Mouse (Mus musculus) erythroblast, embryonic 14.5 days (primary cell): ENCODE measurements around the gene Gpc3. TPM values are rescaled to one million over a fixed set of nuclear protein-coding genes. Genes with fewer than 3 reads are reported as not detected.
A peak's percentile ranks its signal among the peaks of the same experiment; 100 is the strongest.

Experiments used
- H3K27me3 ChIP-seq: 2 replicates; pipeline ENCODE4 v1.6.1; 2012; ENCODE audit warnings: inconsistent platforms; ENCODE audit not compliant: control insufficient read depth
- H3K36me3 ChIP-seq: 2 replicates; pipeline ENCODE4 v1.6.1; 2012; ENCODE audit warnings: mild to moderate bottlenecking, inconsistent platforms; ENCODE audit not compliant: control insufficient read depth
- H3K4me1 ChIP-seq: 2 replicates; pipeline ENCODE4 v1.6.1; 2012; ENCODE audit warnings: inconsistent platforms; ENCODE audit not compliant: control insufficient read depth
- H3K4me3 ChIP-seq: replicated peaks from 2 replicates; pipeline ENCODE3; 2012; ENCODE audit warnings: moderate library complexity, mild to moderate bottlenecking, inconsistent platforms
- H3K9me3 ChIP-seq: 2 replicates; pipeline ENCODE4 v1.6.1; 2012; ENCODE audit warnings: low read length, inconsistent platforms, mixed read lengths; ENCODE audit not compliant: control insufficient read depth
- GATA1 ChIP-seq: IDR thresholded peaks from 2 replicates; pipeline ENCODE4 v1.6.1; 2012; ENCODE audit warnings: low read length, inconsistent platforms, mixed read lengths
- TAL1 ChIP-seq: IDR thresholded peaks from 3 replicates; pipeline ENCODE4 v1.6.1; 2012; ENCODE audit warnings: low read length, inconsistent platforms, mixed read lengths
- polyA plus RNA-seq: library from polyadenylated mRNA; stranded (reverse); fragments of >175 nt; gene quantifications from 2 replicates; pipeline ENCODE4 v1.2.3, GENCODE M21; 2012

Gene Gpc3
- polyA plus RNA-seq, 1 experiment, result 0.08 TPM

GRCm38 (mm10) chrX:52632688-52633324 lies 19.1 kb upstream of the Gpc3 start:
- H3K36me3 ChIP-seq, result no peaks in the 10 kb centered on the region
- H3K27me3 ChIP-seq, result no peaks in the 10 kb centered on the region
- no peaks in the 10 kb centered on the region for H3K9me3 ChIP-seq
- TF ChIP-seq GATA1, result no peak
- TF ChIP-seq TAL1, result no peak
- no peaks in the 10 kb centered on the region for H3K4me1 ChIP-seq
- no peak overlapping the region for H3K4me3 ChIP-seq

DNA sequence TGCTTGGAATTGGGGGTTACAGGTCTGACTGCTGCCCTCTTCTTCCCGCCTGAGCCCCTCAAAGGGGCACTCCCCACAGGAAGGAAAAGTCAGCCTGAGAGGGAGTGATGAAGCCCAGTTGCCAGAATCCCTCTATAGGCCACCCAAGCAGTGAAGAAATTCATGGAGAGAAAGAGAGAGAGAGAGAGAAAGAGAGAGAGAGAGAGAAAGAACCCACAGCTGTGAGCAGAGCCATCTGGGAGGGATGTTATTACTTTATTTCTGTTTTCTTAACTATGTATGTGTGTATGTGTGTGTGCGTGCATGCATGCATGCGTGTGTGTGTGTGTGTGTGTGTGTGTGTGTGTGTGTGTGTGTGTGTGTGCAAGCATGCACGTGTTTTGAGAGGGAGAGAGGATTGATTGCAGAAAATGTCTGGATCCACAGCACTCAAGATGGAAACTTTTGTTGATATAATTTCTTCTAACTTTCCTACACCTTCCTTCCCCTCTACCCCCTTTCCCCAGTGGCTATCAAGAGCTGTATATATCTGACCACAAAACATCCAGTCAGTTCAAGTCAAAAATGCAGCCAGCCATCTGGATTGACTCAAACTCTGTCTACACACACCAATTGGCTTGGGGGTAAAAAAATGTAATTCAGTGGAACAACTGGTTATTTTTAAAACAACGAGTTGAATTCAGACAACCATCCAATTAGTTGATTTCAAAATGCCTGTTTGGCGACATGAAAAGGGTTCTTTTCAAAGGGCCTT lies 13.4 kb upstream of the Gpc3 start:
- H3K4me3 ChIP-seq, result no peak overlapping the region
- H3K9me3 ChIP-seq, result no peaks in the 10 kb centered on the region
- no peaks in the 10 kb centered on the region for H3K27me3 ChIP-seq
- H3K36me3 ChIP-seq, result no peaks in the 10 kb centered on the region
- no peaks in the 10 kb centered on the region for H3K4me1 ChIP-seq
- TF ChIP-seq TAL1, result no peak
- no peak for TF ChIP-seq GATA1

GRCm38 (mm10) chrX:52617813-52618212 lies 4.1 kb upstream of the Gpc3 start:
- TF ChIP-seq TAL1, result no peak
- TF ChIP-seq GATA1, result no peak
- Histone ChIP-seq H3K36me3 (no peaks in the 10 kb centered on the region), H3K27me3 (peaks cover 18% of the 10 kb centered on the region), H3K9me3 (peaks cover 9% of the 10 kb centered on the region), H3K4me1 (peaks cover 4% of the 10 kb centered on the region), H3K4me3 (no peak overlapping the region)

- H3K4me3 ChIP-seq, result no peak overlapping the region
- H3K9me3 ChIP-seq, result peaks cover 12% of the 10 kb centered on the region
- H3K4me1 ChIP-seq, result peaks cover 4% of the 10 kb centered on the region
- TF ChIP-seq TAL1 (no peak), GATA1 (no peak)
- H3K36me3 ChIP-seq, result no peaks in the 10 kb centered on the region
- H3K27me3 ChIP-seq, result peaks cover 32% of the 10 kb centered on the region
Measured at GRCm38 (mm10) chrX:52616152-52616551, 2.4 kb upstream of the Gpc3 start.

DNA sequence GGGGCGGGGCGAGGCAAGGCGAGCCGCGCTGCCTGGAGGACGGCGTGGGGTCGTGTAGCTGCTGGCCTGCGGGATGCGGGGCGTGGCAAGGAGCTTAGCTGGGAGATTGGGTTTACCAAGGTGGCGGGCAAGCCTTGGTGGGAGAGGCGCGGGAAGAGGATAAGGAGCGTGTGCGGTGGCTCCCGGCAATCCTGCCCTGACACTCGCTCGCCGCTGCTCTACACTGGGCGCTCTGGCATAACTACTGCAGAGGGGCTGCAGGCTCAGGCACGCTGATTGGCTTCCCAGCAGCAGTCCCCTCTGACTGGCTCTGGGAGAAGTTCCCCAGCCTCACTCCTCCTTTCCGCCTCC lies 256 bp upstream of the Gpc3 start:
- Histone ChIP-seq H3K4me3 (peak overlapping the region; percentile 46), H3K9me3 (peaks cover 12% of the 10 kb centered on the region), H3K27me3 (peaks cover 33% of the 10 kb centered on the region), H3K36me3 (no peaks in the 10 kb centered on the region), H3K4me1 (peaks cover 4% of the 10 kb centered on the region)
- TF ChIP-seq GATA1 (no peak), TAL1 (no peak)

GRCm38 (mm10) chrX:52612806-52613205 lies 944 bp downstream of the Gpc3 start:
- Histone ChIP-seq H3K4me1 (peaks cover 4% of the 10 kb centered on the region), H3K36me3 (no peaks in the 10 kb centered on the region), H3K27me3 (peaks cover 33% of the 10 kb centered on the region), H3K9me3 (peaks cover 12% of the 10 kb centered on the region), H3K4me3 (peak overlapping the region; percentile 49)
- no peak for TF ChIP-seq GATA1
- no peak for TF ChIP-seq TAL1

DNA sequence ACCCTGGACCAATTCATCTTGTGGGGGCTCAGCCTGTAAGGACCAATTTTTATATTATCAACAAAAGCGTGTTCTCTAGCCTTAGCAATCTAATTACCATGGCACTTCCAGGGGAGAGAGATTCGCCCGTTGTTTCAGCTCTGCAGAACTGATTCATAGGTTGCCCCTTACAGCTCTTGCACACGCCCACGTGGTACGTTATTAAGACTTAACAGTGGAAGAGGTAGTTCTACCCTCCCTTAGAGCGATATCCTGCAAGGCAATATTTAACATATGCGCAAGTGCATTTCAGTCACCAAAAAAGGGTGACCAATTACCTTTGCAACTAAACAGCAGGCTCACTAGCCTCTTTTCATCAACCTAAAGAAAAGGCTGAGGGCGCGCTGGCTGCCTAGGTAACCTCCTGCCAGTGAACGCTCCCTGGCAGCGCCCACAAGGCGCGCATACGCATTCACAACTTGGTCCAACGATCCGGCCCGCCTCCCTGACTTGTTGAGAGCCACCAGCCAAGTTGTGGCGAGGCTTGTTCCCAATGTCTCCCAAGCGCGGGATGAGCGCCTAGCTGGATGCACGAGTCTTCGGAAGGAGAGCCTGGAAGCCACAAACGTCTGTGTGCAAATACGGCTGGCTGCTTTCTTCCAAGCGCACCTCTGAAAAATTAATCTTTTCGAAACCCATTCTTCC lies 1.6 kb downstream of the Gpc3 start:
- TF ChIP-seq TAL1, result no peak
- no peak for TF ChIP-seq GATA1
- H3K27me3 ChIP-seq, result peaks cover 33% of the 10 kb centered on the region
- peaks cover 12% of the 10 kb centered on the region for H3K9me3 ChIP-seq
- peak overlapping the region; percentile 49 for H3K4me3 ChIP-seq
- H3K4me1 ChIP-seq, result peaks cover 4% of the 10 kb centered on the region
- no peaks in the 10 kb centered on the region for H3K36me3 ChIP-seq

GRCm38 (mm10) chrX:52611541-52611940 lies 2.2 kb downstream of the Gpc3 start:
- Histone ChIP-seq H3K4me3 (no peak overlapping the region), H3K9me3 (peaks cover 12% of the 10 kb centered on the region)

DNA sequence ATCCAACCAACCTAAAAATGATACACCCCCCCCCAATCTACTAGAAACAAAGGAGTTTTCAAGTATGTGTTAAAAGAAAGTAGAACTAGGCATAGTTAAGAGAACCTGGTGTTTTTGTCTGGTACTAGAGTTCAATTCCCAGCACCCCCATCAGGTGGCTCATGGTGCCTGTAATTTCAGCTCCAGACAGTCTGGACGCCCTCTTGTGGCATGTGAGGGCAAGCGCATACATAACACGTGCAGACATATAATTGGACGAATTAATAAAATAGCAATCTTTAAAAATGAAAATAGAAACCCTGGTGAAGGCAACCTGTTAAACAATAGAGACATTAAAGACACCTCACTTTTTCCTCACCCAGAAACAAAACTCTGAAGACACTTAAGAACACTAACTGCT lies 10.6 kb downstream of the Gpc3 start:
- no peaks in the 10 kb centered on the region for H3K27me3 ChIP-seq
- TF ChIP-seq TAL1 (no peak), GATA1 (no peak)
- H3K9me3 ChIP-seq, result no peaks in the 10 kb centered on the region
- no peaks in the 10 kb centered on the region for H3K36me3 ChIP-seq
- H3K4me1 ChIP-seq, result no peaks in the 10 kb centered on the region
- no peak overlapping the region for H3K4me3 ChIP-seq

More at GRCm38 (mm10) chrX:52611541-52611940, 2.2 kb downstream of the Gpc3 start:
- Histone ChIP-seq H3K36me3 (no peaks in the 10 kb centered on the region), H3K4me1 (peaks cover 4% of the 10 kb centered on the region), H3K27me3 (peaks cover 33% of the 10 kb centered on the region)
- TF ChIP-seq TAL1, result no peak
- TF ChIP-seq GATA1, result no peak

- H3K36me3 ChIP-seq, result no peaks in the 10 kb centered on the region
- no peaks in the 10 kb centered on the region for H3K9me3 ChIP-seq
- H3K27me3 ChIP-seq, result no peaks in the 10 kb centered on the region
- H3K4me3 ChIP-seq, result no peak overlapping the region
- no peaks in the 10 kb centered on the region for H3K4me1 ChIP-seq
- TF ChIP-seq GATA1 (no peak), TAL1 (no peak)
Measured at GRCm38 (mm10) chrX:52599246-52599645, 14.5 kb downstream of the Gpc3 start.
